Mouse (Mus musculus): ENCODE measurements around the gene Gm20388. TPM values are rescaled to one million over a fixed set of nuclear protein-coding genes. Genes with fewer than 3 reads are reported as not detected.

Gm20388 gene
- polyA plus RNA-seq, 1 experiment from 2014 or later, result not detected

DNA sequence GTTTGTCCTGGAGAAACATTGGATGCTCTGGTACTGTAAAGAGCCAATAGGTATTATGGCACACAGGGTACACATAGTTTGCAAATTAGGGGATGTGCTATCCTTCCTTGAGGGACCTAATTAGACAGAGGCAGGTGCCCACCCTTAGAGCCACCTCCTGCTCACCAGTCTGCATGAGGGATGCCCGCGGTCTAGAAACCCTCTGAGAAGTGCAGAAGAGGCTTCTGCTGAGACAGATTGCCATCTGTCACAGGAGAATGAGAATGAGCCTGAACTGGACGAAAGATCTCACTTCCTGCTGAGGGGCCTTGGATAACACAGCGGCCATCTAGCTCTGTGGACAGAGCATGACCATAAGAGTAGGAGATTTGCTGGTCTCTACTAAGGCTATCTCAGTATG is 3002.2 kb downstream of the Gm20388 start:
- peaks cover 4% of the 10 kb centered on the region; the same call in 1 of the 2 replicates for H3K4me1 ChIP-seq (replicated peaks; ENCODE audit: control insufficient read depth, insufficient read depth, low read length)
- no peak overlapping the region for H3K27ac ChIP-seq (ENCODE audit: low read depth, low read length)
- peaks cover 24% of the 10 kb centered on the region; the same call in 1 of the 2 replicates for H3K36me3 ChIP-seq (ENCODE audit: control insufficient read depth, insufficient read depth)
- ATAC-seq, result no peak
- no peak overlapping the region for H3K4me3 ChIP-seq (ENCODE audit: low read depth, low read length)
- H3K27me3 ChIP-seq (replicated peaks; ENCODE audit: control insufficient read depth, insufficient read depth, low read length), result no peaks in the 10 kb centered on the region
- 87% methylated on average over 4 of the region's 4 CpGs for WGBS
- H3K4me2 ChIP-seq (replicated peaks; ENCODE audit: low read depth), result no peak overlapping the region
- TF ChIP-seq CTCF (IDR thresholded peaks at IDR 0.05; ENCODE audit: low read depth), result no peak
- no peaks in the 10 kb centered on the region for H3K9me3 ChIP-seq (ENCODE audit: control insufficient read depth)
- H3K9ac ChIP-seq (ENCODE audit: low read depth, low read length), result no peak overlapping the region

DNA sequence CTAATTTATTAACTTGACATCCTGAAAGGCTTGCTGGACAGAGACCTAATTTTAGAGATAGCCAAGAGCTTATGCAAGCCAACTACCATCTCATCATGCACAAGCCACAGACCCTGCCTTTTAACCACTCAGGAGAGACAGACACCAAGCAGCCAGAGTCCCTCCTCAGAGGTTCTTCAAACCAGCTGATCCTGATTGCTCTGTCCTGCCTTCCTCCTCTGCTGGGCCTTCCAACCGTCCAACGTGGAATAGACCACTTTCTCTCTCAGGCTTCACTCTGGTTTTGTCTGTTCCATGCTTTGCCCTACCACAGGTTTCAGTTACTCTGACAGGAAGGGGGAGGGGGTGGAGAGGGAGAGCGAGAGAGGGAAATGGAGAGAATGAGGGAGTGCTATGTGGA is 3006.1 kb downstream of the Gm20388 start:
- TF ChIP-seq CTCF (IDR thresholded peaks at IDR 0.05; ENCODE audit: low read depth), result no peak
- Histone ChIP-seq H3K36me3 (ENCODE audit: control insufficient read depth, insufficient read depth) (peaks cover 10% of the 10 kb centered on the region; the same call in 1 of the 2 replicates), H3K27ac (ENCODE audit: low read depth, low read length) (no peak overlapping the region), H3K4me2 (replicated peaks; ENCODE audit: low read depth) (no peak overlapping the region), H3K27me3 (replicated peaks; ENCODE audit: control insufficient read depth, insufficient read depth, low read length) (no peaks in the 10 kb centered on the region), H3K9ac (ENCODE audit: low read depth, low read length) (no peak overlapping the region), H3K9me3 (ENCODE audit: control insufficient read depth) (no peaks in the 10 kb centered on the region), H3K4me3 (ENCODE audit: low read depth, low read length) (no peak overlapping the region), H3K4me1 (replicated peaks; ENCODE audit: control insufficient read depth, insufficient read depth, low read length) (peaks cover 12% of the 10 kb centered on the region; the same call in 1 of the 2 replicates)
- WGBS, result 38% methylated on average over 3 of the region's 3 CpGs
- ATAC-seq, result no peak

DNA sequence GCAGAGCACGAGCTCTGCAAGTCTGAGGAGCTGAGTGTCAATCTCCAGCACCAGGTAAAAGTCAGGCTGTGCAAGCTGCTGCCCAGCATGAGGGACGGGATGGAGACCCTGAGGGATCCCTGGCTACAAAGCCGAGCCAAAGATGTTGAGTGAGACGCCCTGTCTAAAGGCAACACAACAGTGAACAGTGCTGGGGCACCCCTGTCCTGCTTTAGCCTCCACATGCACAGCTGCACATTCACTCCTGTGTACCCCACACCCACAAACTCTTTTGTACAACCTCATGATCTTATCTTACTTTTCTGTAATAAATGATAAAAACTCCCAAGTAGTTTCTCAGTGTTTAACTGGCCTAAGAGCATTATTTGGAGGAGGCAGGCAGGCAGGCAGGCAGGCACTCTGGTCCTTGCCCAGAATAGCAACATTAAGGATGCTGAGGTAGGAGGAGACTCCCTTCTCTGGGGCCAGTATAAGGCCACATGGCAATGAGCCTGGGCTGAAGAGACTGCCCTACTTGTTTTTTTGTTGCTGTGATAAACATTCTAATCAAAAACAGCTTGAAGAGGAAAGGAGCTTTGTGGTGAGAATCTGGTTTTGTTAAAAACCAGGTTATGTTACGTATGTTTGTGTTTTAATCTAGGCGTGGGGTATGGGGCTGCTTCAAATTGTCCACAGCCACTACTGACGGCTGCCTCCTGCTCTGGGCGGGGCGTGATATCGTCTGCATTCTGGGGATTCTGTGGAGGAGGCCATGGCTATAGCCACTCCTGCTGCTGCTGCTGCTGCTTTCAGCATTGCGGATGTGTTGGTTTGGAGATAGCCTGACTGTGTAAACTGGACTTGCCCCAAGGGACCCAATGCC is 3007.1 kb downstream of the Gm20388 start:
- H3K27ac ChIP-seq (ENCODE audit: low read depth, low read length), result no peak overlapping the region
- TF ChIP-seq CTCF (IDR thresholded peaks at IDR 0.05; ENCODE audit: low read depth), result no peak
- H3K27me3 ChIP-seq (replicated peaks; ENCODE audit: control insufficient read depth, insufficient read depth, low read length), result no peaks in the 10 kb centered on the region
- H3K4me2 ChIP-seq (replicated peaks; ENCODE audit: low read depth), result no peak overlapping the region
- WGBS, result 32% methylated on average over 11 of the region's 11 CpGs
- peaks cover 12% of the 10 kb centered on the region; the same call in 1 of the 2 replicates for H3K4me1 ChIP-seq (replicated peaks; ENCODE audit: control insufficient read depth, insufficient read depth, low read length)
- peaks cover 10% of the 10 kb centered on the region; the same call in 1 of the 2 replicates for H3K36me3 ChIP-seq (ENCODE audit: control insufficient read depth, insufficient read depth)
- no peak overlapping the region for H3K9ac ChIP-seq (ENCODE audit: low read depth, low read length)
- H3K9me3 ChIP-seq (ENCODE audit: control insufficient read depth), result no peaks in the 10 kb centered on the region
- no peak for ATAC-seq
- no peak overlapping the region for H3K4me3 ChIP-seq (ENCODE audit: low read depth, low read length)

- no peak for ATAC-seq
- peaks cover 10% of the 10 kb centered on the region; the same call in 1 of the 2 replicates for H3K36me3 ChIP-seq (ENCODE audit: control insufficient read depth, insufficient read depth)
- TF ChIP-seq CTCF (IDR thresholded peaks at IDR 0.05; ENCODE audit: low read depth), result no peak
- H3K9me3 ChIP-seq (ENCODE audit: control insufficient read depth), result no peaks in the 10 kb centered on the region
- H3K4me1 ChIP-seq (replicated peaks; ENCODE audit: control insufficient read depth, insufficient read depth, low read length), result peaks cover 12% of the 10 kb centered on the region; the same call in 1 of the 2 replicates
- 73% methylated on average over 7 of the region's 7 CpGs for WGBS
- no peak overlapping the region for H3K4me2 ChIP-seq (replicated peaks; ENCODE audit: low read depth)
- H3K27me3 ChIP-seq (replicated peaks; ENCODE audit: control insufficient read depth, insufficient read depth, low read length), result no peaks in the 10 kb centered on the region
- H3K9ac ChIP-seq (ENCODE audit: low read depth, low read length), result no peak overlapping the region
- H3K4me3 ChIP-seq (ENCODE audit: low read depth, low read length), result no peak overlapping the region
- H3K27ac ChIP-seq (ENCODE audit: low read depth, low read length), result no peak overlapping the region
Measured at GRCm38 (mm10) chr8:122918438-122919107, 3007.9 kb downstream of the Gm20388 start.

DNA sequence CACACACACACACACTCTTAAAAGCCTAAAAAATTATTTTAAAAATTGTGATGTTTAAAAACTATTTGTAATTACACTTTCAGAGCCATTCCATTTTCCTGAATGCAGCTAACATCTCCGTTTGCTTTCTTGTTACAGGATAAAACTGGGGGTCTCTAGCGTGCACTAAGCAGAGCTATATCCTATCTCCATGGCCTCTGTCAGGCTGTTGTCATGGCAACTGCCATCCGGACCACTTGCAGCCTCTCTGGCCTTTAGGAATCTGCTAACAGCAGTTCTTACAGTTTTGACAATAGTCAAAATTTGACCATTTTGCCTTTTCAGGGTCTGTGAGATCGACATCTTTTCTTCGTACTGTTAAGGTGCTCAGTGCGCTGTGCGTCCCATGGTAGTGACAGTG is 3010.2 kb downstream of the Gm20388 start:
- WGBS, result 81% methylated on average over 7 of the region's 7 CpGs

GRCm38 (mm10) chr8:122922945-122923344 is 3012.3 kb downstream of the Gm20388 start:
- TF ChIP-seq CTCF (IDR thresholded peaks at IDR 0.05; ENCODE audit: low read depth), result no peak
- ATAC-seq, result no peak
- 86% methylated on average over 3 of the region's 3 CpGs for WGBS

More for the DNA sequence above, 3010.2 kb downstream of the Gm20388 start:
- no peak overlapping the region for H3K27ac ChIP-seq (ENCODE audit: low read depth, low read length)
- no peaks in the 10 kb centered on the region for H3K27me3 ChIP-seq (replicated peaks; ENCODE audit: control insufficient read depth, insufficient read depth, low read length)
- H3K4me1 ChIP-seq (replicated peaks; ENCODE audit: control insufficient read depth, insufficient read depth, low read length), result peaks cover 12% of the 10 kb centered on the region; the same call in 1 of the 2 replicates
- H3K4me2 ChIP-seq (replicated peaks; ENCODE audit: low read depth), result no peak overlapping the region
- no peaks in the 10 kb centered on the region; the same call in 1 of the 2 replicates for H3K36me3 ChIP-seq (ENCODE audit: control insufficient read depth, insufficient read depth)
- no peak overlapping the region for H3K9ac ChIP-seq (ENCODE audit: low read depth, low read length)
- H3K9me3 ChIP-seq (ENCODE audit: control insufficient read depth), result no peaks in the 10 kb centered on the region
- ATAC-seq, result no peak
- TF ChIP-seq CTCF (IDR thresholded peaks at IDR 0.05; ENCODE audit: low read depth), result no peak
- H3K4me3 ChIP-seq (ENCODE audit: low read depth, low read length), result no peak overlapping the region

More at GRCm38 (mm10) chr8:122922945-122923344, 3012.3 kb downstream of the Gm20388 start:
- Histone ChIP-seq H3K27ac (ENCODE audit: low read depth, low read length) (no peak overlapping the region), H3K4me2 (replicated peaks; ENCODE audit: low read depth) (no peak overlapping the region), H3K4me3 (ENCODE audit: low read depth, low read length) (no peak overlapping the region), H3K36me3 (ENCODE audit: control insufficient read depth, insufficient read depth) (no peaks in the 10 kb centered on the region; the same call in 1 of the 2 replicates), H3K27me3 (replicated peaks; ENCODE audit: control insufficient read depth, insufficient read depth, low read length) (no peaks in the 10 kb centered on the region), H3K4me1 (replicated peaks; ENCODE audit: control insufficient read depth, insufficient read depth, low read length) (peaks cover 7% of the 10 kb centered on the region; the same call in 1 of the 2 replicates), H3K9ac (ENCODE audit: low read depth, low read length) (no peak overlapping the region), H3K9me3 (ENCODE audit: control insufficient read depth) (no peaks in the 10 kb centered on the region)
